Mouse (Mus musculus) liver, embryonic 14.5 days (tissue): ENCODE measurements around the gene Gls. TPM values are rescaled to one million over a fixed set of nuclear protein-coding genes. Genes with fewer than 3 reads are reported as not detected.

Source experiments
- ATAC-seq: fragments of 200-750 bp; cut with Nextera tagmentation; 2 replicates; pipeline ENCODE4 v1.8.0; 2017; ENCODE audit warnings: moderate number of reproducible peaks, mild to moderate bottlenecking, moderate library complexity; ENCODE audit not compliant: insufficient read depth
- DNase-seq, 3 experiments: peaks; one replicate each; pipeline ENCODE4 v3.0.0-alpha.2; 2012 to 2013; ENCODE audit warnings: low read depth in 3 of 3, low spot score in 3 of 3
- H3K27ac ChIP-seq: fragments of 300-500 bp; sonication (generic); 2 replicates; pipeline ENCODE4 v1.5.1; 2014; ENCODE audit warnings: moderate library complexity, mild to moderate bottlenecking, control low read depth, inconsistent platforms
- H3K27me3 ChIP-seq: fragments of 300-500 bp; sonication (generic); 2 replicates; pipeline ENCODE4 v1.6.1; 2014; ENCODE audit warnings: mild to moderate bottlenecking, low read length, moderate library complexity; ENCODE audit not compliant: control insufficient read depth, insufficient read depth
- H3K36me3 ChIP-seq: fragments of 300-500 bp; sonication (generic); replicated peaks from 2 replicates; pipeline ENCODE4 v1.6.1; 2014; ENCODE audit warnings: low read depth; ENCODE audit not compliant: control insufficient read depth, insufficient read depth
- H3K4me1 ChIP-seq, 2 experiments: fragments of 200-500 bp in 1 of 2; fragments of 300-500 bp in 1 of 2; sonication (generic) in 1 of 2; replicated peaks; 2 replicates each; pipeline ENCODE4 v1.6.1; 2012 to 2014; ENCODE audit warnings: antibody characterized with exemption in 1 of 2, inconsistent platforms in 1 of 2, low read length in 1 of 2; ENCODE audit not compliant: control insufficient read depth in 2 of 2, insufficient read depth in 2 of 2
- H3K4me2 ChIP-seq: fragments of 300-500 bp; sonication (generic); 2 replicates; pipeline ENCODE4 v1.6.1; 2014; ENCODE audit warnings: low read depth, mild to moderate bottlenecking, control low read depth, moderate library complexity
- H3K4me3 ChIP-seq, 2 experiments: fragments of 200-500 bp in 1 of 2; fragments of 300-500 bp in 1 of 2; sonication (generic) in 1 of 2; 2 replicates each; pipeline ENCODE4 v1.5.1; 2012 to 2014; ENCODE audit warnings: low read depth in 2 of 2, low read length in 2 of 2, mild to moderate bottlenecking in 2 of 2, control low read depth in 1 of 2, inconsistent platforms in 1 of 2, moderate library complexity in 1 of 2; ENCODE audit not compliant: insufficient read depth in 1 of 2
- H3K9ac ChIP-seq: fragments of 300-500 bp; sonication (generic); replicated peaks from 2 replicates; pipeline ENCODE4 v1.6.1; 2014; ENCODE audit warnings: mild to moderate bottlenecking, control low read depth, moderate library complexity
- H3K9me3 ChIP-seq: fragments of 300-500 bp; sonication (generic); 2 replicates; pipeline ENCODE4 v1.6.1; 2016; ENCODE audit warnings: low read length, mixed read lengths; ENCODE audit not compliant: control insufficient read depth
- CTCF ChIP-seq: IDR thresholded peaks from 2 replicates; pipeline ENCODE4 v1.5.1; 2016; ENCODE audit warnings: antibody characterized with exemption, low read depth, control low read depth
- EP300 ChIP-seq: IDR thresholded peaks from 2 replicates; pipeline ENCODE4 v1.6.1; 2016; ENCODE audit warnings: antibody characterized with exemption, low read depth
- WGBS: fragments of 180-500 bp; shearing (Covaris S2); extraction: QIAGEN DNeasy Blood & Tissue Kit; methylation state at CpG from one replicate; pipeline ENCODE4 v1.1.7; 2014; ENCODE audit not compliant: insufficient replicate concordance; 5-methylcytosine and 5-hydroxymethylcytosine counted together
- polyA plus RNA-seq, 2 experiments: library from polyadenylated mRNA; depleted of rRNA in 1 of 2; stranded (reverse) in 1 of 2; unstranded in 1 of 2; fragments of >200 nt; fragmentation: Nextera tagmentation in 1 of 2; extraction: Ambion mirVana in 1 of 2; gene quantifications; 2 replicates each; pipeline versions ENCODE4 v1.2.1 to v1.2.3; 2012 to 2014

The Gls gene
- polyA plus RNA-seq, 2 experiments = 9.0 to 16.7 TPM

DNA sequence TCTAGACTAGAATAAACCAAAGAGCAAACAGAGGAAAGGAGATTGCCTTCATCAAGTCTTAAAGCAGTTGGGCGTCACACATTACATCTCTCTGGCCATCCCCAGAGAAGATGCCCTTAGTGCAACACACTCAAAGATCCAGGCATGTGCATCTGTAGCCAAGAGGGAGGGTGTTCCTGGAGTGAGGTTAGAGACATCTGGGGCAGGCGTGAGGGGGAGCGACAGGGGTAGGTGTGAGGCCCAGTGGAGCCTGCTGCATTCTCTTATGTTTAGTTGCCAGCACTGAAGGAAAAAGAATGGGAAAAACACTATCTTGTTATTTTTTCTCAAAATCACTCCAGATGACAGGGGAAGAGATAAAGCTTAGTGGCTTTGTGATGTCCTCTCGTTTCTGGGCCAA is 89.8 kb downstream of the Gls start:
- Histone ChIP-seq H3K4me1 (no peaks in the 10 kb centered on the region), H3K27ac (no peak overlapping the region), H3K9ac (no peak overlapping the region), H3K27me3 (no peaks in the 10 kb centered on the region), H3K36me3 (peaks cover 5% of the 10 kb centered on the region), H3K9me3 (no peaks in the 10 kb centered on the region), H3K4me3 (no peak overlapping the region), H3K4me2 (no peak overlapping the region)
- TF ChIP-seq CTCF (no peak), EP300 (no peak)
- 60% methylated on average over 4 of the region's 4 CpGs for WGBS
- no peak for DNase-seq
- ATAC-seq = no peak

DNA sequence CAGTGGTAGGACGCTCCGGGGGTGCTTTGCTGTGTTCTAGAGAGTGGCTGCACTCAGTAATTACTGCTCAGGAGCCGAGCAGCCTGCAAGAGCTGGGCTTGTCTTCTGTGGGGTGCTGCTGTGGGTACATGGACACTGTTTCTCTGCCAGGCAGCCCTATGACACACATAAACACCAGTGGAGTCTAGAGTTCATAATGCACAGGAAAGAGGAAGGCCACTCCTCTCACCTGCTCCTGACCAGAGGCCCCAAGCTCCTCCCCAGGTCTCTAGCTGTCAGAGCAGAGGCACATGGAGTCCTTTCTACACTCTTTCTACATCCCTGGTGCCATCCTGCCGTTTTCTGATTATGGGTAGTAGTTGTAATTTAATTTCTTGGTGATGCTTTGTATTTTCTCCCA is 90.9 kb downstream of the Gls start:
- Histone ChIP-seq H3K9ac (no peak overlapping the region), H3K9me3 (no peaks in the 10 kb centered on the region), H3K36me3 (peaks cover 5% of the 10 kb centered on the region), H3K4me1 (no peaks in the 10 kb centered on the region), H3K27me3 (no peaks in the 10 kb centered on the region), H3K4me3 (no peak overlapping the region), H3K27ac (no peak overlapping the region), H3K4me2 (no peak overlapping the region)
- DNase-seq (no peak), ATAC-seq (no peak)
- WGBS = 59% methylated on average over 4 of the region's 4 CpGs
- no peak for TF ChIP-seq EP300
- TF ChIP-seq CTCF = no peak

DNA sequence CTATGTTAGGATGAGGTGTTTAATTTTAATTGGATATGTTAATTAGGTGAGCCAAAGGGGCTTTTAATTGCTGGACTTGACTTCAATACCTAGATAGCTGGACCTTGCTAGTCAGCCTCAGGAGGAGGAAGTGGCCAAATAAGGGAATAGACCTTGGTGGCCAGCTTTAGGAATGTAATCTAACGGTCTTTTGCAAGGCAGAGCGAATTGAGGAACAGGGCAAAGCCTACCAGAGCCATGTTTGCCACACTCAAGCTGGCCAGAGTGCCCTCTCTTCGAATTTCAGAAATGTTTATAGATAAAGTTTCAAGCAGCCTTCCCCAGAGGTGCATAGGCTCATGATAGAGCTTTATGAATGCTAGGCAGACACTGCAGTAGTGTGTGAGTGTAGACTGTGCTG is 91.5 kb downstream of the Gls start:
- Histone ChIP-seq H3K36me3 (peaks cover 5% of the 10 kb centered on the region), H3K4me1 (no peaks in the 10 kb centered on the region), H3K9ac (no peak overlapping the region), H3K27ac (no peak overlapping the region), H3K4me2 (no peak overlapping the region), H3K27me3 (no peaks in the 10 kb centered on the region), H3K4me3 (no peak overlapping the region), H3K9me3 (no peaks in the 10 kb centered on the region)
- no peak for DNase-seq
- no peak for TF ChIP-seq CTCF
- TF ChIP-seq EP300 = no peak
- no peak for ATAC-seq
- 42% methylated on average over 3 of the region's 3 CpGs for WGBS

DNA sequence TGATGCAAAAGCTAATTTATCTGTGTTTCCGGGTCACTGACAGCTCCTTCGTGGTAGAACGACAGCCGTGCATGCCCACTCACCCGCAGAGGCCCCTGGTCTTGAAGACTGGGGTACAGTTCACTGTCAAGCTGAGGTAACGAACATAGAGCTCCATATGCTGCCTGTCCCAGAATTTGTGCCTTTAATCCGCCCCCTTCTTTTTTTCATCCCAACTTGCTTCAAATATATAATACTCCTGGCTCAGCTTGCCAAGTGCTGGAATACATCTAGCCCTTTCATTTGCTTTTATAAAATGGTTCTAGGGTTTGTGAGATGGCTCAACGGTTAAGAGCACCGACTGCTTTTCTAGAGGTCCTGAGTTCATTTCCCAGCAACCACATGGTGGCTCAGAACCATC is 92.5 kb downstream of the Gls start:
- WGBS = 75% methylated on average over 9 of the region's 9 CpGs
- no peak for ATAC-seq
- H3K36me3 ChIP-seq = peaks cover 5% of the 10 kb centered on the region

DNA sequence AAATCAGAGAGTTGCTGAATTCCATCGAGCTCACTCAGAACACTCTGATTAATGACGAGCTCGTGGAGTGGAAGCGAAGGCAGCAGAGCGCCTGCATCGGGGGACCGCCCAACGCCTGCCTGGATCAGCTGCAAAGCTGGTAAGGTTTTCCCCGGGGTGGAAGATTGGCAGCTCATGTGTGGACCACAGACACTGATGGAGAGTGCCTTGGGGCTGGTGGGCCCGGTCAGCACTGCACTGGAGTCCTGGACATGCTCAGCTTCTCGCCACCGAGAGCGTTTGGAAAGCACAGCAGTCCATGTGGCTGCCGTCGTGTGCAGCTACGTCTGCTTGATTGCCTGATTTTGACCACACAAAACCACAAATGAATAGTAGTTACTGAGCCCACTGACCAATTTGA is 95.7 kb downstream of the Gls start:
- H3K4me3 ChIP-seq = no peak overlapping the region
- 77% methylated on average over 16 of the region's 16 CpGs for WGBS
- peaks cover 5% of the 10 kb centered on the region for H3K36me3 ChIP-seq
- no peaks in the 10 kb centered on the region for H3K27me3 ChIP-seq
- DNase-seq = no peak
- TF ChIP-seq EP300 (no peak), CTCF (no peak)
- no peak overlapping the region for H3K9ac ChIP-seq
- H3K9me3 ChIP-seq = no peaks in the 10 kb centered on the region
- no peaks in the 10 kb centered on the region for H3K4me1 ChIP-seq
- H3K27ac ChIP-seq = no peak overlapping the region
- no peak overlapping the region for H3K4me2 ChIP-seq
- no peak for ATAC-seq

More for the DNA sequence above, 92.5 kb downstream of the Gls start:
- Histone ChIP-seq H3K27me3 (no peaks in the 10 kb centered on the region), H3K9ac (no peak overlapping the region), H3K27ac (no peak overlapping the region), H3K4me3 (no peak overlapping the region), H3K4me1 (no peaks in the 10 kb centered on the region), H3K9me3 (no peaks in the 10 kb centered on the region), H3K4me2 (no peak overlapping the region)
- TF ChIP-seq CTCF (no peak), EP300 (no peak)
- DNase-seq = no peak

DNA sequence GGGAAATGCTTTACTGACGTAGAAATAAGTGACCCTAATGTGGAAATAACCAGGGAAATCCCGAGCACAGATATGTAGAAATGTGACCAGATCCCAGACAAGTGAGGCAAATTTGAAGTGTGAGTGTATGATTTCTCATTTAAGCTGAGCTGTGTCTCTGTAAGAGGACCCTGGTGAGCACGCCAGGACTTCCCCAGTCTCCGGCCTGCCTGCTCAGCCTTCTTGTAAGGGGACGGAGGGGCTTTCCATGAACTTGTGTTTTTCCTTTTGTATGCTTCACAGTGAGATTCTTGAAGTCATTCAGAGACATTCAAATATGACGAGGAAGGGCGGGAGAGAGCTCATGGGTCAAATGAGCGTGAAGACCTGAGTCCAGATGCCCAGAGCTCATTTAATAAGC is 99.8 kb downstream of the Gls start:
- 78% methylated on average over 8 of the region's 8 CpGs for WGBS
- H3K9ac ChIP-seq = no peak overlapping the region
- no peak overlapping the region for H3K27ac ChIP-seq
- no peak overlapping the region for H3K4me2 ChIP-seq
- no peaks in the 10 kb centered on the region for H3K27me3 ChIP-seq
- ATAC-seq (no peak), DNase-seq (no peak)
- TF ChIP-seq EP300 = no peak
- no peak for TF ChIP-seq CTCF
- H3K4me3 ChIP-seq = no peak overlapping the region
- H3K9me3 ChIP-seq = no peaks in the 10 kb centered on the region
- no peaks in the 10 kb centered on the region; the same call in none of the 2 replicates for H3K36me3 ChIP-seq
- H3K4me1 ChIP-seq = no peaks in the 10 kb centered on the region
